Comparison of ENCODE assay signal across 12 mouse cellular contexts in the genomic region with DNA sequence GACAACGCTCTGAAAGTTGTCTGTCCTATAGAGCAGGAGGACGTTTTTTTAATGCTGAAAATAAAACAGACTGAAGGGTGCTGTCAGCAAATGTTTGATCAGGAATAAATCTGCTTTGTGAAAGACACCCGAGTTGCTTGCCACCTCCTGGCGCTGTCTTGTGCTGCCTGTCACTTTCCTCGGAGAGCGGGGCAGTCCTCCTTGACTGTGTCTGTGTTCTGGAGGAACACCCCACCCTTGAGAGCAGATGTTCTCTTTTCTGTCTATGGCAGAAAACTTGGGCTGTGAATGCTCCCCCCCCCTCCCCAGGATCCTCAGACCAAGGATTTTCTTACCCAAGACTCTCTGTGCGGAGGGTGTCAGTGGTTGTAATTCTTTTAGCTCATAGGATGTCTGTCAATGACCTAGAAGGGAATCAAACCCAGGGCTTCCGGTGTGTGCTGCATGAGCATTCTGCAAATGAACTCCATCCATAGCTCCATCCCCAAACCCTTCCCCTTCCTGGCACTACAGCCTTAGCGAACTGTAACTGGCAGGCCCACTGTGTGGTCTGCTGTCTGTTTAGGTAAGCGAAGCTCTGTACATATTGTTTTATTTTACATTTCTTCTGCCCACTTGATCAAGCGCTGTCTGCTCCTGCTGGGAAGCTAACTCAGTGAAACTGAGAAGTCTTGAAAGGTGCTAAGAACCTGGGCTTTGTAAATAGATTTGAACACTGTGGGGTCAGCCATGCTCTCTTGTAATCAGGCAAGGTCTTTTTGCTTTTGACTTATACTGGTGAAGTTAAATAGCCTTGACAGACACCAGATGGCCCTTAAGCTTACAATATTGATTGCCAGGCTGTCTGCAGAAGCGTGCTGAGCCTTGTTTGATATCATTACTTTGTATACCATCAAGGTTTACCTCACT. TPM values are rescaled to one million over a fixed set of nuclear protein-coding genes. Genes with fewer than 3 reads are reported as not detected.
DNase-seq lines count a peak whose midpoint lies in the region; ATAC-seq lines count a peak whose summit lies in the region.
"Had no signal": no experiment of that assay in that cellular context is flagged by ENCODE, and none has a peak within 500 bp of the region (broad histone marks: within the 10 kb centered on the region; RNA-seq: fewer than 3 reads in every experiment).

No protein-coding gene starts in this region.

- H3K27me3 ChIP-seq in forebrain, embryonic 12.5 days = no peaks in the 10 kb centered on the region
- no peaks in the 10 kb centered on the region for H3K27me3 ChIP-seq in forebrain, embryonic 10.5 days (ENCODE audit: poor library complexity, severe bottlenecking)
- no peaks in the 10 kb centered on the region for H3K27me3 ChIP-seq in neural tube, embryonic 15.5 days (replicated peaks)
- H3K27me3 ChIP-seq in midbrain, embryonic 11.5 days (ENCODE audit: control insufficient read depth, insufficient read depth, low read length) = no peaks in the 10 kb centered on the region
- H3K27me3 ChIP-seq: liver, embryonic 13.5 days had no signal

- WGBS in forebrain, embryonic 12.5 days = 66% methylated on average over 12 of the region's 12 CpGs
- WGBS in forebrain, embryonic 10.5 days = 79% methylated on average over 12 of the region's 12 CpGs
- 66% methylated on average over 12 of the region's 12 CpGs for WGBS in neural tube, embryonic 15.5 days
- 66% methylated on average over 12 of the region's 12 CpGs for WGBS in midbrain, embryonic 11.5 days

- no peak overlapping the region for H3K9ac ChIP-seq in forebrain, embryonic 12.5 days
- no peak overlapping the region for H3K9ac ChIP-seq in neural tube, embryonic 15.5 days (replicated peaks)
- H3K9ac ChIP-seq in midbrain, embryonic 11.5 days (ENCODE audit: low read length) = no peak overlapping the region
- H3K9ac ChIP-seq: liver, embryonic 13.5 days had no signal

- DNase-seq in forebrain, embryonic 10.5 days (ENCODE audit: extremely low spot score, low spot score) = no peak
- DNase-seq in neural tube, embryonic 10.5 days (ENCODE audit: extremely low spot score, low spot score) = peak; percentile 14
- no peak for DNase-seq in midbrain, embryonic 11.5 days (ENCODE audit: low spot score, missing footprints)
- DNase-seq in cerebellum, adult 11 months = no peak
- no peak for DNase-seq in kidney, postnatal 14 days
- DNase-seq: kidney, adult 8-10 months; liver, embryonic 13.5 days; lung, postnatal 36 days; right cerebral cortex, postnatal 14 days had no signal

- no peaks in the 10 kb centered on the region for H3K9me3 ChIP-seq in forebrain, embryonic 12.5 days
- no peaks in the 10 kb centered on the region for H3K9me3 ChIP-seq in forebrain, embryonic 10.5 days
- no peaks in the 10 kb centered on the region for H3K9me3 ChIP-seq in neural tube, embryonic 15.5 days (replicated peaks)
- H3K9me3 ChIP-seq in midbrain, embryonic 11.5 days (ENCODE audit: control insufficient read depth, low read length) = no peaks in the 10 kb centered on the region
- H3K9me3 ChIP-seq: liver, embryonic 13.5 days had no signal

- H3K27ac ChIP-seq in forebrain, embryonic 12.5 days = no peak overlapping the region
- H3K27ac ChIP-seq in forebrain, embryonic 10.5 days = no peak overlapping the region
- no peak overlapping the region for H3K27ac ChIP-seq in neural tube, embryonic 15.5 days (replicated peaks)
- no peak overlapping the region for H3K27ac ChIP-seq in midbrain, embryonic 11.5 days (ENCODE audit: low read depth, low read length)
- H3K27ac ChIP-seq: liver, embryonic 13.5 days had no signal

- H3K36me3 ChIP-seq in forebrain, embryonic 12.5 days (replicated peaks) = no peaks in the 10 kb centered on the region
- no peaks in the 10 kb centered on the region for H3K36me3 ChIP-seq in forebrain, embryonic 10.5 days (replicated peaks)
- no peaks in the 10 kb centered on the region for H3K36me3 ChIP-seq in neural tube, embryonic 15.5 days
- no peaks in the 10 kb centered on the region for H3K36me3 ChIP-seq in midbrain, embryonic 11.5 days (ENCODE audit: control insufficient read depth, insufficient read depth, low read length)
- H3K36me3 ChIP-seq: liver, embryonic 13.5 days had no signal

- H3K4me1 ChIP-seq in forebrain, embryonic 12.5 days = peaks cover 7% of the 10 kb centered on the region; the same call in 1 of the 2 replicates
- H3K4me1 ChIP-seq in forebrain, embryonic 10.5 days = no peaks in the 10 kb centered on the region
- H3K4me1 ChIP-seq in neural tube, embryonic 15.5 days = no peaks in the 10 kb centered on the region
- H3K4me1 ChIP-seq in midbrain, embryonic 11.5 days (ENCODE audit: control insufficient read depth, insufficient read depth, low read length) = no peaks in the 10 kb centered on the region
- H3K4me1 ChIP-seq: liver, embryonic 13.5 days had no signal

- H3K4me2 ChIP-seq in forebrain, embryonic 12.5 days = no peak overlapping the region
- no peak overlapping the region for H3K4me2 ChIP-seq in neural tube, embryonic 15.5 days
- H3K4me2 ChIP-seq in midbrain, embryonic 11.5 days = no peak overlapping the region
- H3K4me2 ChIP-seq: liver, embryonic 13.5 days had no signal

- ATAC-seq in forebrain, embryonic 12.5 days (ENCODE audit: low FRiP score) = 0 out of 2 replicates have a peak, but pooled peaks have one; percentile 49
- no peak for ATAC-seq in neural tube, embryonic 15.5 days (ENCODE audit: low FRiP score)
- ATAC-seq in midbrain, embryonic 11.5 days (ENCODE audit: low FRiP score) = peak; percentile 75
- ATAC-seq in inflammation-experienced regulatory T-cells, adult 6 months = no peak

- no peak overlapping the region for H3K4me3 ChIP-seq in forebrain, embryonic 12.5 days (replicated peaks)
- H3K4me3 ChIP-seq in forebrain, embryonic 10.5 days = no peak overlapping the region
- no peak overlapping the region for H3K4me3 ChIP-seq in neural tube, embryonic 15.5 days (replicated peaks)
- H3K4me3 ChIP-seq in midbrain, embryonic 11.5 days (ENCODE audit: low read depth, low read length) = no peak overlapping the region
- H3K4me3 ChIP-seq: liver, embryonic 13.5 days had no signal

RNA-seq across cellular contexts. Expression of a gene that starts 53.0 kb away (rescaled TPM):
- 19.3 and 19.4 TPM in 2 replicates for polyA plus RNA-seq in forebrain, embryonic 12.5 days (2016; fragmentation: Nextera tagmentation; extraction: Ambion mirVana)
- polyA plus RNA-seq in forebrain, embryonic 10.5 days (2016; fragmentation: Nextera tagmentation; extraction: Ambion mirVana) = 10.8 and 12.0 TPM in 2 replicates
- 15.7 and 20.7 TPM in 2 replicates for polyA plus RNA-seq in neural tube, embryonic 15.5 days (2015; fragmentation: Nextera tagmentation; extraction: Ambion mirVana)
- 19.2 and 19.3 TPM in 2 replicates for polyA plus RNA-seq in midbrain, embryonic 11.5 days (2014; fragmentation: Nextera tagmentation; extraction: Ambion mirVana)
- 1 to 10 TPM; 1.6 to 3.7 (median 3.5) TPM for polyA plus RNA-seq in inflammation-experienced regulatory T-cells, adult 6 months (2017; shearing (Covaris generic))

Comparison
In these comparisons a context has a peak if more than half of its experiments do, and no peak if none do; other contexts are left out.
1. ATAC-seq: peak in forebrain, embryonic 12.5 days (single experiment) and midbrain, embryonic 11.5 days (single experiment); none in neural tube, embryonic 15.5 days (single experiment) and inflammation-experienced regulatory T-cells, adult 6 months (single experiment).